Mouse (Mus musculus): ENCODE measurements around the gene Cdkal1.

GRCm38 (mm10) chr13:29553792-29554191 is 301.7 kb downstream of the Cdkal1 start:
- no peak for TF ChIP-seq CTCF (IDR thresholded peaks at IDR 0.05; ENCODE audit: extremely low read depth, insufficient read depth, low read length)
- TF ChIP-seq POLR2A (IDR thresholded peaks at IDR 0.05; ENCODE audit: extremely low read depth, insufficient read depth, low read length): no peak
